Mouse (Mus musculus) embryo, embryonic 10.5 days (tissue): Measurements from ENCODE around the gene Tpgs1.

Source experiments
- DNase-seq: peaks from one replicate; pipeline ENCODE4 v3.0.0-alpha.2; 2015; ENCODE audit warnings: low spot score

Gene Tpgs1

GRCm38 (mm10) chr10:79712499-79713126 lies 43.4 kb downstream of the Tpgs1 start:
- peak; percentile 88 for DNase-seq

DNA sequence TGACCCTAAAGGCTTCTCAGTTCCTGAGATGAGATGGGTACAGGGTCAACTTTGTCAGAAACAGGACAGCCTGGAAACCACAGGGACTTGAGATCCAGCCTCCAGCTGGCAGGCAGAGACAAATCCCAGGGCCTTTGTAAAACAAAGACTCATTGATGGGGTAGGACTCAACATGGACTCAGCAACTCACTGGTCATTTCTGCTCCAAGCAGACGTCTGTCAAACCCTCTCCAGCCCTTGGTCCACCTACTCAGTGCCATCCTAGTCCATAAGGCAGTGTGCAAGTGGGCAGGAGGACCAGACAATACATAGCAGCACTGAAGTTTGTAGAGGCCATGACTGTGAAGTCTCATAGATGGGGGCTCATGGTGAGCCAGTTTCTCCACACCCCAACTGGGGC lies 44.0 kb downstream of the Tpgs1 start:
- DNase-seq: no peak

- DNase-seq: no peak
Measured at GRCm38 (mm10) chr10:79714996-79715395, 45.8 kb downstream of the Tpgs1 start.

DNA sequence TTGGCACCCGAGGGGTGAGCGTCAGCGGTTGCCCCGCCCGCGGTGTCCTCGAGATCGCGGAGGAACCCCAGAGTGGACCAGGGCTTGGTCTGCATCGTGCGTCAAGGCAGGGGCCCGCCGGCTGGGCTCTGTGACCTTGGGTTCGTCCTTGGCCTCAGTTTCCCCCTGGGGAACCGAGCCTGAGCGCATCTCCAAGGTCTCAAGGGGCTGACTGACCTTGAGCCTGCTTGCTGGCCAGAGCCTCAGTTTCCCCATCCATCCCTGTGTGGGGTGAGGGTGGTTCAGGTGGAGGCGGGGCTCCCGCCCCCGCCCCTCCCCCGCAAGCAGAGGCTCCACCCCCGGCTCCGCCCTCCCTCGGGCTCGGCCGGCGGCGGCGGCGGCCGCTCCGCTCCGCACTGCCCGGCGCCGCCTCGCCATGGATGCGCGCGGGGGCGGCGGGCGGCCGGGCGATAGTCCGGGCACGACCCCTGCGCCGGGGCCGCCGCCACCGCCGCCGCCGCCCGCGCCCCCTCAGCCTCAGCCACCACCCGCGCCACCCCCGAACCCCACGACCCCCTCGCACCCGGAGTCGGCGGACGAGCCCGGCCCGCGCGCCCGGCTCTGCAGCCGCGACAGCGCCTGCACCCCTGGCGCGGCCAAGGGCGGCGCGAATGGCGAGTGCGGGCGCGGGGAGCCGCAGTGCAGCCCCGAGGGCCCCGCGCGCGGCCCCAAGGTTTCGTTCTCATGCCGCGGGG lies 47.3 kb downstream of the Tpgs1 start, which contains the start of gene Hcn2:
TSS of gene Hcn2 (plus strand) at position 381 of the 734 bp plus-strand sequence.
- no peak for DNase-seq

GRCm38 (mm10) chr10:79716988-79717355 lies 47.8 kb downstream of the Tpgs1 start:
- DNase-seq: no peak

GRCm38 (mm10) chr10:79717640-79718357 lies 48.6 kb downstream of the Tpgs1 start:
- DNase-seq: peak; percentile 91

- no peak for DNase-seq
Measured at GRCm38 (mm10) chr10:79721089-79721488, 51.9 kb downstream of the Tpgs1 start.

DNA sequence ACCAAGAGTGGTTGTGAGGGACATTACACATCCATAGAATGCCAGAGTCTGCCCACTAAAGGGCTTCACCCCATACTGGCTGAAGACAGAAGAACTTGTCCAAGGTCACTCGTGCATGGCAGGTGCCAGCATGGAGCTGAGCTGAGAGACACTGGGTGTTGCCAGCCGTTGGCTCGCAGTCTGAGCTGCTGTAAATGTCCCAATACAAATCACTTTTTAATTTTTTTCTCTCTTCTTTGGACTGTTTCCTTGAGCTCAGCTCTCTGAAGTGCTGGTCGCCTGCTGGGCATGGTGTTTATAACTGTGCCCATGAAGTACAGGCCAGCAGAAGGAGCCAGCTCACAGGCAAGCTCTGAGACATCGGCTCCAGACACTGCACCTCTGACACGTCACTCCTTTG lies 53.9 kb downstream of the Tpgs1 start:
- no peak for DNase-seq

DNA sequence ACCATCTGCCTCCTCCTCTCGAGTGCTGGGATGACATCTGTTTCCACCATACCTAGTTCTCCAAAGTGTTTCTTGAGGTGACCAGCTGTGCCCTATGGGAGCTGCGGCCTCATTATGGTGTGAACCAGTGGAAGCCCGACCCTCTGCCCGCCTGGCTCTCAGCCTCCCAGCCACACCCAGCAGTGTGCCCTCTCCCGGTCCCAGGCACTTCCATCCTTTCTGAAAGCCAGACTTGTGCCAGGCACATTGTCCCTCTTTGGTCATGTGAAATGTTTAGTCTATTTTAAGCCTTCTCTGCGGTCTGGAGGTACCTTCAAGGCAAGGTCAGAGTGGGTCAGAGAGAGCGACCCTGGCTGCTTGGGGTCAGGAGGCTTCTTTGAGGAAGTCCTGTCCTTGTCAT lies 54.5 kb downstream of the Tpgs1 start:
- DNase-seq: no peak
